Mouse (Mus musculus) heart, postnatal 0 days (tissue): ENCODE measurements around the gene Tnfsf9. TPM values are rescaled to one million over a fixed set of nuclear protein-coding genes. Genes with fewer than 3 reads are reported as not detected.

Experiments used
- ATAC-seq: fragments of 200-750 bp; cut with Nextera tagmentation; 2 replicates; pipeline ENCODE4 v1.8.0; 2017; ENCODE audit warnings: low read depth, moderate number of reproducible peaks, moderate library complexity; ENCODE audit not compliant: insufficient read depth
- DNase-seq: peaks from one replicate; pipeline ENCODE4 v3.0.0-alpha.2; 2016; ENCODE audit warnings: low spot score
- H3K27ac ChIP-seq: fragments of 300-500 bp; sonication (generic); 2 replicates; pipeline ENCODE4 v1.5.1; 2014; ENCODE audit warnings: low read depth, mild to moderate bottlenecking
- H3K27me3 ChIP-seq: fragments of 300-500 bp; sonication (generic); 2 replicates; pipeline ENCODE4 v1.6.1; 2014; ENCODE audit warnings: low read length, mixed read lengths; ENCODE audit not compliant: control insufficient read depth, insufficient read depth
- H3K36me3 ChIP-seq: fragments of 300-500 bp; sonication (generic); replicated peaks from 2 replicates; pipeline ENCODE4 v1.6.1; 2014; ENCODE audit warnings: low read length, mixed read lengths; ENCODE audit not compliant: control insufficient read depth, insufficient read depth
- H3K4me1 ChIP-seq: fragments of 300-500 bp; sonication (generic); 2 replicates; pipeline ENCODE4 v1.6.1; 2014; ENCODE audit warnings: antibody characterized with exemption; ENCODE audit not compliant: control insufficient read depth, insufficient read depth
- H3K4me2 ChIP-seq: fragments of 300-500 bp; sonication (generic); 2 replicates; pipeline ENCODE4 v1.6.1; 2014; ENCODE audit warnings: low read depth, mild to moderate bottlenecking, low read length, moderate library complexity
- H3K4me3 ChIP-seq: fragments of 300-500 bp; sonication (generic); 2 replicates; pipeline ENCODE4 v1.5.1; 2014; ENCODE audit warnings: low read depth, low read length
- H3K9ac ChIP-seq: fragments of 300-500 bp; sonication (generic); replicated peaks from 2 replicates; pipeline ENCODE4 v1.6.1; 2014; ENCODE audit warnings: low read depth, low read length, mixed read lengths
- H3K9me3 ChIP-seq: fragments of 300-500 bp; sonication (generic); replicated peaks from 2 replicates; pipeline ENCODE4 v1.6.1; 2016; ENCODE audit warnings: low read length; ENCODE audit not compliant: control insufficient read depth
- CTCF ChIP-seq: IDR thresholded peaks from 2 replicates; pipeline ENCODE4 v1.5.1; 2016; ENCODE audit warnings: antibody characterized with exemption, control low read depth, low read depth
- EP300 ChIP-seq: IDR thresholded peaks from 2 replicates; pipeline ENCODE4 v1.6.1; 2016; ENCODE audit warnings: antibody characterized with exemption, low read depth
- WGBS: fragments of 180-500 bp; shearing (Covaris S2); extraction: QIAGEN DNeasy Blood & Tissue Kit; methylation state at CpG from one replicate; pipeline ENCODE4 v1.1.7; 2014; 5-methylcytosine and 5-hydroxymethylcytosine counted together
- polyA plus RNA-seq: library from polyadenylated mRNA; unstranded; fragments of >200 nt; fragmentation: Nextera tagmentation; extraction: Ambion mirVana; gene quantifications from 2 replicates; pipeline ENCODE4 v1.2.1, GENCODE M21; 2015
- total RNA-seq: library from RNA; depleted of rRNA; stranded (reverse); fragments of >200 nt; gene quantifications from 2 replicates; pipeline ENCODE4 v1.2.3, GENCODE M21; 2014; ENCODE audit warnings: low replicate concordance; rRNA removed

Gene Tnfsf9
- total and polyA plus RNA-seq, 2 experiments from 2014 or later = 0.84 to 0.93 TPM

DNA sequence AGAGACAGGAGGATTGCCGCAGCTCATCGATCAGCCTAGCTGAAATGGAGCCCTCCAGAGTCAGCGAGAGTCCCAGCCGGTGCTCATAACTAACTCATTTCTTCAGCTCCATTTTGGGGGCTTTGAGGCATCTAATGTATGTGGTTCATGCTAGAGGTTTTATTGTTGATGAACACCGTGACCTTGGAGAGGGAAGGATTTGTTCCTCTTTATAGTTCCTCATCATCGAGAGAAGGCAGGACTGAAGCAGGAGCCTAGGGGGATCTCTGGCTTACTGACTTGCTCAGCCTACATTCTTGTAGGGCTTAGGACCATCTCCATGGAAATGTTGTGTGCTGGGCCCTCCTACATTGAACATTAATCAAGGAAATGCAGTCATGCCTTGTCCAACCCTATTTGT is 47.9 kb downstream of the Tnfsf9 start:
- no peaks in the 10 kb centered on the region for H3K36me3 ChIP-seq
- 91% methylated on average over 6 of the region's 6 CpGs for whole genome bisulfite sequencing
- H3K9me3 ChIP-seq = 0 out of 2 replicates have a peak, but pooled peaks cover 6% of the 10 kb centered on the region
- peaks cover 23% of the 10 kb centered on the region for H3K27me3 ChIP-seq
- no peaks in the 10 kb centered on the region for H3K4me1 ChIP-seq
- no peak overlapping the region for H3K9ac ChIP-seq
- H3K4me3 ChIP-seq = no peak overlapping the region
- no peak overlapping the region for H3K27ac ChIP-seq
- no peak for TF ChIP-seq CTCF
- no peak for TF ChIP-seq EP300
- ATAC-seq (no peak), DNase-seq (no peak)
- H3K4me2 ChIP-seq = no peak overlapping the region

DNA sequence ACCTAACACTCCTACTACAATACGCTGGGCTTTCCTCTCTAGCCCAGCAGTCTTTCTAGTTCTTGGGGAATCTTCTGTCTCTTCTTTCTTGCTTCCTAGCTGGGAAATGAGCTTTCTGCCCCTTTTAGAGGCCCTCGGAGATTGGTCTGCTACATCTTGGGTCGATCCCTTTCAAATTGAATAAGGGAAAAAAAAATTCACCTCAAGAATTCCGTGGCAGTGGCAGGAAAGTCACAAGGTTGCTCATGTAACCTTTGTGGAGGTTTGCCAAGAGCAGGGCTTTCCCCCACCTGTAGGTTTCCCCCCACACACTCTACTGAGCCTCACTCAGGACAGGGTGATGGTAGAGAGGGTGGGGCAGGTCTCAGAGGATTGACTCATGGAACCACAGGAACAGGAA is 48.7 kb downstream of the Tnfsf9 start:
- TF ChIP-seq EP300 (no peak), CTCF (no peak)

More for the DNA sequence above, 48.7 kb downstream of the Tnfsf9 start:
- Histone ChIP-seq H3K27ac (no peak overlapping the region), H3K9me3 (0 out of 2 replicates have a peak, but pooled peaks cover 6% of the 10 kb centered on the region), H3K4me3 (no peak overlapping the region), H3K4me1 (no peaks in the 10 kb centered on the region), H3K27me3 (peaks cover 15% of the 10 kb centered on the region), H3K4me2 (no peak overlapping the region), H3K9ac (no peak overlapping the region), H3K36me3 (no peaks in the 10 kb centered on the region)
- WGBS = 72% methylated on average over 4 of the region's 4 CpGs
- ATAC-seq (no peak), DNase-seq (no peak)

Other genes with a start within 250 kb of the Tnfsf9 start
- gene Acsbg2, start 230.9 kb upstream of the Tnfsf9 start, total RNA-seq = not detected in 2 replicates
- 0.04 TPM in 1 of 2 replicates, not detected in the other for gene Acsbg2, start 230.9 kb upstream of the Tnfsf9 start, polyA plus RNA-seq
- gene 1700061G19Rik, start 229.8 kb upstream of the Tnfsf9 start, total RNA-seq = not detected in 2 replicates
- 0.36 TPM in 2 replicates for gene 1700061G19Rik, start 229.8 kb upstream of the Tnfsf9 start, polyA plus RNA-seq
- gene Mllt1, start 169.9 kb upstream of the Tnfsf9 start, total RNA-seq = 29.8 and 48.5 TPM in 2 replicates
- gene Mllt1, start 169.9 kb upstream of the Tnfsf9 start, polyA plus RNA-seq = 14.4 and 15.3 TPM in 2 replicates
- gene Acer1, start 123.2 kb upstream of the Tnfsf9 start, total RNA-seq = not detected in 2 replicates
- 0.05 TPM in 1 of 2 replicates, not detected in the other for gene Acer1, start 123.2 kb upstream of the Tnfsf9 start, polyA plus RNA-seq
- 116 and 186 TPM in 2 replicates for gene Clpp, start 115.0 kb upstream of the Tnfsf9 start, total RNA-seq
- 119 and 124 TPM in 2 replicates for gene Clpp, start 115.0 kb upstream of the Tnfsf9 start, polyA plus RNA-seq
- 85.1 and 96.2 TPM in 2 replicates for gene Alkbh7, start 108.0 kb upstream of the Tnfsf9 start, total RNA-seq
- gene Alkbh7, start 108.0 kb upstream of the Tnfsf9 start, polyA plus RNA-seq = 83.8 and 89.1 TPM in 2 replicates
- gene Pspn, start 105.3 kb upstream of the Tnfsf9 start, total RNA-seq = not detected in 2 replicates
- gene Pspn, start 105.3 kb upstream of the Tnfsf9 start, polyA plus RNA-seq = 0.27 TPM in 2 replicates
- gene Gtf2f1, start 94.0 kb upstream of the Tnfsf9 start, total RNA-seq = 20.7 and 22.9 TPM in 2 replicates
- 30.4 and 31.9 TPM in 2 replicates for gene Gtf2f1, start 94.0 kb upstream of the Tnfsf9 start, polyA plus RNA-seq
- gene Gm17949, start 93.9 kb upstream of the Tnfsf9 start, total RNA-seq = not detected in 2 replicates
- 0.19 and 0.45 TPM in 2 replicates for gene Gm17949, start 93.9 kb upstream of the Tnfsf9 start, polyA plus RNA-seq
- 40.7 and 55.0 TPM in 2 replicates for gene Khsrp, start 73.8 kb upstream of the Tnfsf9 start, total RNA-seq
- gene Khsrp, start 73.8 kb upstream of the Tnfsf9 start, polyA plus RNA-seq = 16.0 and 18.2 TPM in 2 replicates
- not detected in 2 replicates for gene Slc25a41, start 63.7 kb upstream of the Tnfsf9 start, total RNA-seq
- gene Slc25a41, start 63.7 kb upstream of the Tnfsf9 start, polyA plus RNA-seq = not detected in 2 replicates
- gene Crb3, start 46.2 kb upstream of the Tnfsf9 start, total RNA-seq = 1.7 TPM in 1 of 2 replicates, not detected in the other
- gene Crb3, start 46.2 kb upstream of the Tnfsf9 start, polyA plus RNA-seq = 0.66 and 0.77 TPM in 2 replicates
- 43.9 and 47.5 TPM in 2 replicates for gene Slc25a23, start 45.5 kb upstream of the Tnfsf9 start, total RNA-seq
- 12.3 and 13.3 TPM in 2 replicates for gene Slc25a23, start 45.5 kb upstream of the Tnfsf9 start, polyA plus RNA-seq
- 0.43 and 2.1 TPM in 2 replicates for gene Dennd1c, start 26.8 kb upstream of the Tnfsf9 start, total RNA-seq
- gene Dennd1c, start 26.8 kb upstream of the Tnfsf9 start, polyA plus RNA-seq = 0.70 and 0.96 TPM in 2 replicates
- gene Tubb4a, start 17.5 kb upstream of the Tnfsf9 start, total RNA-seq = 1.3 TPM in 1 of 2 replicates, not detected in the other
- 2.8 and 3.3 TPM in 2 replicates for gene Tubb4a, start 17.5 kb upstream of the Tnfsf9 start, polyA plus RNA-seq
- not detected in 2 replicates for gene Cd70, start 44.5 kb downstream of the Tnfsf9 start, total RNA-seq
- not detected in 2 replicates for gene Cd70, start 44.5 kb downstream of the Tnfsf9 start, polyA plus RNA-seq
- gene Tnfsf14, start 88.9 kb downstream of the Tnfsf9 start, total RNA-seq = not detected in 2 replicates
- gene Tnfsf14, start 88.9 kb downstream of the Tnfsf9 start, polyA plus RNA-seq = not detected in 2 replicates
- 32.5 and 41.7 TPM in 2 replicates for gene C3, start 122.8 kb downstream of the Tnfsf9 start, total RNA-seq
- gene C3, start 122.8 kb downstream of the Tnfsf9 start, polyA plus RNA-seq = 23.4 and 25.6 TPM in 2 replicates
- gene Gpr108, start 143.1 kb downstream of the Tnfsf9 start, total RNA-seq = 30.1 and 41.2 TPM in 2 replicates
- gene Gpr108, start 143.1 kb downstream of the Tnfsf9 start, polyA plus RNA-seq = 23.3 and 24.5 TPM in 2 replicates
- gene Trip10, start 144.1 kb downstream of the Tnfsf9 start, total RNA-seq = 26.6 and 28.7 TPM in 2 replicates
- 32.3 and 32.4 TPM in 2 replicates for gene Trip10, start 144.1 kb downstream of the Tnfsf9 start, polyA plus RNA-seq
- gene Vav1, start 173.8 kb downstream of the Tnfsf9 start, total RNA-seq = 2.6 and 2.7 TPM in 2 replicates
- gene Vav1, start 173.8 kb downstream of the Tnfsf9 start, polyA plus RNA-seq = 1.0 TPM in 2 replicates